In genomic region chr8:34600880-34601279, GRCm38 (mm10) we compare ENCODE assay signal across 10 mouse cellular contexts.
A peak's percentile ranks its signal among the peaks of the same experiment; 100 is the strongest.
DNase-seq lines count a peak whose midpoint lies in the region; ATAC-seq and TF ChIP-seq lines count a peak whose summit lies in the region.
"Had no signal": no experiment of that assay in that cellular context is flagged by ENCODE, and none has a peak within 500 bp of the region (broad histone marks: within the 10 kb centered on the region; RNA-seq: fewer than 3 reads in every experiment).

No protein-coding gene starts in this region.

- WGBS in heart, embryonic 12.5 days: 72% methylated on average over 5 of the region's 5 CpGs
- WGBS in embryonic facial prominence, embryonic 15.5 days: 46% methylated on average over 5 of the region's 5 CpGs

- no peaks in the 10 kb centered on the region for H3K9me3 ChIP-seq in heart, embryonic 12.5 days (replicated peaks)
- no peaks in the 10 kb centered on the region for H3K9me3 ChIP-seq in embryonic facial prominence, embryonic 15.5 days (replicated peaks)

- H3K27me3 ChIP-seq in heart, embryonic 12.5 days (replicated peaks): no peaks in the 10 kb centered on the region
- no peaks in the 10 kb centered on the region for H3K27me3 ChIP-seq in C2C12 (ENCODE audit: control insufficient read depth, insufficient read depth, insufficient read length)
- no peaks in the 10 kb centered on the region for H3K27me3 ChIP-seq in embryonic facial prominence, embryonic 15.5 days

- H3K79me2 ChIP-seq in C2C12 (ENCODE audit: control insufficient read depth, insufficient read depth): no peaks in the 10 kb centered on the region

- TF ChIP-seq CTCF in C2C12 (IDR thresholded peaks at IDR 0.05; ENCODE audit: control insufficient read depth, insufficient read depth, insufficient read length): no peak

- no peak overlapping the region for H3K27ac ChIP-seq in heart, embryonic 12.5 days (ENCODE audit: poor library complexity, severe bottlenecking)
- H3K27ac ChIP-seq in embryonic facial prominence, embryonic 15.5 days (replicated peaks): 0 out of 2 replicates have a peak overlapping the region, but pooled peaks have one; percentile 22

- H3K4me1 ChIP-seq in heart, embryonic 12.5 days (replicated peaks): no peaks in the 10 kb centered on the region
- no peaks in the 10 kb centered on the region for H3K4me1 ChIP-seq in embryonic facial prominence, embryonic 15.5 days

- no peaks in the 10 kb centered on the region for H3K79me3 ChIP-seq in C2C12 (ENCODE audit: low read depth)

- ATAC-seq in heart, embryonic 12.5 days (ENCODE audit: insufficient number of reproducible peaks, low FRiP score): no peak
- peak; percentile 51; the same call in 1 of the 2 replicates for ATAC-seq in embryonic facial prominence, embryonic 15.5 days (ENCODE audit: insufficient number of reproducible peaks, low FRiP score, low TSS enrichment, low read depth)

- no peak overlapping the region for H3K4me2 ChIP-seq in heart, embryonic 12.5 days
- no peak overlapping the region for H3K4me2 ChIP-seq in embryonic facial prominence, embryonic 15.5 days (replicated peaks)

- no peak overlapping the region for H3ac ChIP-seq in C2C12 (ENCODE audit: control insufficient read depth, insufficient read length, low read depth)

- no peak overlapping the region for H3K9ac ChIP-seq in heart, embryonic 12.5 days
- no peak overlapping the region for H3K9ac ChIP-seq in embryonic facial prominence, embryonic 15.5 days

- no peak overlapping the region for H3K4me3 ChIP-seq in heart, embryonic 12.5 days
- no peak overlapping the region for H3K4me3 ChIP-seq in C2C12 (ENCODE audit: insufficient read depth, poor library complexity, severe bottlenecking)
- H3K4me3 ChIP-seq in embryonic facial prominence, embryonic 15.5 days (replicated peaks): no peak overlapping the region
- H3K4me3 ChIP-seq: megakaryocyte, embryonic 14.5 days had no signal

- no peaks in the 10 kb centered on the region for H3K36me3 ChIP-seq in heart, embryonic 12.5 days
- H3K36me3 ChIP-seq in C2C12 (ENCODE audit: control insufficient read depth, insufficient read depth): no peaks in the 10 kb centered on the region
- H3K36me3 ChIP-seq in embryonic facial prominence, embryonic 15.5 days: no peaks in the 10 kb centered on the region

- peak; percentile 95 for DNase-seq in heart, adult 11 months
- DNase-seq in lung, postnatal 25 days (ENCODE audit: low spot score): peak; percentile 78
- DNase-seq in frontal cortex, postnatal 25 days (ENCODE audit: low spot score in 2 of 2): no peak
- DNase-seq in liver: no peak
- DNase-seq in cerebellum, postnatal 25 days: no peak
- DNase-seq: gastrocnemius, postnatal 25 days had no signal

TF ChIP-seq in C2C12, 6 proteins besides CTCF, POLR2A, EP300 and RAD21:
- no peak for TF ChIP-seq USF1 (IDR thresholded peaks at IDR 0.05; ENCODE audit: low read depth)
- peak; percentile 38 for TF ChIP-seq CEBPB (IDR thresholded peaks at IDR 0.05; ENCODE audit: low read depth)

Comparison
In these comparisons a context has a peak if more than half of its experiments do, and no peak if none do; other contexts are left out.
1. DNase-seq: peak in heart, adult 11 months (single experiment) and lung, postnatal 25 days (single experiment); none in frontal cortex, postnatal 25 days (0 of 2), liver (single experiment) and cerebellum, postnatal 25 days (0 of 2).